Mouse (Mus musculus): ENCODE measurements around the gene Brca1.

DNA sequence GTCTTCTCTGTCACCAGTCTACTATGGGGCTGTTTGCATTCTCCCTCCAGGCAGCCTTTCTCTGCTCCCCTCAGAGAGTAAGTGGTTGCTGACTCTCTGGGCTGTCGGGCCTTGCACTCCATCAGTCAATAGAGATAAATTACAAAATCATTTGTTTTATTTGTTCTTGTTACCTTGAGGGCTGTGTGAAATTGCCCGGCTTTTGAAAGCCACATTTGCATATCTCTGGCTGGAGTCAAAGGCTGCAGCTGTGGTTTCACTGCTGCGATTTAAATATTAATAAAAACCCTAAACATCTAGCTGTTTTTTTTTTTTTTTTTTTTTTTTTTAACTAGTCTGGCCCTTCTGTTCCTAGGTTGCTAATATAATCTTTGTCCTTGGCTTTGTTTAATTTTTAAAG lies 68.0 kb downstream of the Brca1 start:
- TF ChIP-seq GATA1 (IDR thresholded peaks at IDR 0.05; ENCODE audit: borderline replicate concordance, low read length) (no peak), CTCF (IDR thresholded peaks at IDR 0.05; ENCODE audit: low read depth, low read length) (no peak), TAL1 (conservative IDR thresholded peaks at IDR 0.05; ENCODE audit: low read depth, low read length) (no peak), GATA2 (IDR thresholded peaks at IDR 0.05; ENCODE audit: borderline replicate concordance, low read depth, low read length) (no peak)
